Mouse (Mus musculus) heart, adult 2 months (tissue): ENCODE measurements at regions not wholly inside any gene's neighbourhood (a gene's known extent, or its start where the extent isn't known, plus 50 kb on each side); places are given as distances from the start of the nearest gene placed in this dataset.

Source experiments
- CTCF ChIP-seq: fragments of 200-600 bp; IDR thresholded peaks from 2 replicates; pipeline ENCODE4 v1.8.1; 2022; ENCODE audit warnings: antibody characterized with exemption, mild to moderate bottlenecking, moderate library complexity
- EP300 ChIP-seq: fragments of 200-500 bp; IDR thresholded peaks from 2 replicates; pipeline ENCODE4 v1.6.1; 2011; ENCODE audit warnings: low read depth, low read length, control low read depth; ENCODE audit not compliant: insufficient read depth

GRCm38 (mm10) chr1:119335171-119335570 is 86.9 kb downstream of the Inhbb start:
- TF ChIP-seq EP300 (no peak), CTCF (no peak)
